Mouse (Mus musculus) thymus, postnatal 36 days (tissue): ENCODE measurements around the gene Isoc2b.
"Not testable (repeated sequence)": the region's sequence is repeated elsewhere in the genome, so short reads cannot be mapped to it uniquely, and the experiment has no call there.

Experiments
- DNase-seq, 2 experiments: peaks; one replicate each; pipeline ENCODE4 v3.0.0; 2022; ENCODE audit warnings: mixed read lengths in 2 of 2

Isoc2b gene

DNA sequence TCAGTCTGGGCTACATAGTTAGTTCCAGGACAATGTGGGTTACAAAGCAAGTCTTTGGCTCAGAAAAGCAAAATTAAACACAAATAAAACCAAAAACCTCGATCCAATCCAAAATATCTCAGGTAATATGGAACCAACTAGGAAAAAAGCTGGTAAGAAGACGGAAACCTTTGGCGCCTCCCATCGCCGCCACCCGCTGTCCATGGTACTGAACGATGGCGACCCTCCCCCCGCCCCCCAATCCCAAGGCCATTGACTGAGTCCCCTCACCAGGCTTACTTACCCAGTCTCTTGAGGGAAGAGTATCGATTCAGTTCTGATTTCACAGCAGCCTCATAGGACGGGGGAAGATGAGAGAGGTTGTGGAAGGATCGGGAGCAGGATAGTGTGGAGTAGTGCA, 39.6 kb downstream of the Isoc2b start:
- DNase-seq = no peak

DNA sequence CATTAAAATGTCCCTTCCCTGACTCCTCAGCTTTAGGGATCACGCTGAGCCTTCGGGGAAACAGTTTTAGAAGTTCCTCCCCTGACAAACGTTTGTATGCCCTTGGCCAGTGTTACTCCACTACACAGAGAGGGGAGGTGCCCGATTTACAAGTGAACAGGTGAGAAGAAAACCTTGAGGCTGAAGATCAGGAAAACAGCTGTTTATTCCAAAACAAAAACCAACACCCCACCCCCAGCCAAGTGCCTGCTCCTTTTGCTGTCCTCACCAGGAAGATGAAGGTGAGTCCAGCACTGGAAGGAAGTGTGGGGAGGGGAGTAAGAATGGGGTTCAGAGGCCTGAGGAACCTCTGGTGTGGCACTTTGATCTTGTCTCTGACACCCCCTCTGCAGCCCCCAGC, 44.7 kb downstream of the Isoc2b start:
- DNase-seq = no peak

DNA sequence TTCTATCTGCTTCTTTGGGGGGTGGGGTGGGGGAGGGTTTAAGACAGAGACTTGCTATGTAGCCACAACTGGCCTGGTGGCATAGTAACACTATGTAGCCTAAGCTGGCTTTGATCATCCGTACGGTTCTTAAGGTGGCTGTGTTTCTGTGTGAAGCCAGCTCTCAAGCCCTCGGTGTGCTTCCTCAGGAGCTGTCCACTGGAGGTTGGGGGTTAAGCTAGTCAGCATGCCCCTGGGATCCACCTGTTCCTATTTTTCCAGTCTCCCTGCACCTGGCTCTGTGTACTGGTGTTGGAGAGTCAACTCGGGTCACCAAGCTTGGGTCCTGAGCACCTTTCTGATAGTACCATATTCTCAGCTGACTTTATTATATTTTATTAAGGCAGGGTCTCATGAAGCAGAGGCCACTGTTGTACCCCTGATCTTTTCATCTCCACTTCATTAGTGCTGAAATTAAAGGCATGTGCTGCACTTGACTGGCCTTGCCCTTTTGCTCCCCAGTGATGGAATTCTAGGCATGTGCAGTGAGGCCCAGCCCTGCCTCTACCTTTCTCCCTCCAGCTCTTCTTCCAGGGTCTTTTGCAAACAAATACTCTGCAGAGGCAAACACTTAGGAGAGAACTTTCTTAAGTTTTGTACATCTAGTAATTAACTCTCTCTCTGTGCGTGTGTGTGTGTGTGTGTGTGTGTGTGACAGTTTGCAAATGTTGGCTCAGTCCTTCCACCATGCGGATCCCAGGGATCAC, 47.7 kb downstream of the Isoc2b start:
- no peak for DNase-seq

DNA sequence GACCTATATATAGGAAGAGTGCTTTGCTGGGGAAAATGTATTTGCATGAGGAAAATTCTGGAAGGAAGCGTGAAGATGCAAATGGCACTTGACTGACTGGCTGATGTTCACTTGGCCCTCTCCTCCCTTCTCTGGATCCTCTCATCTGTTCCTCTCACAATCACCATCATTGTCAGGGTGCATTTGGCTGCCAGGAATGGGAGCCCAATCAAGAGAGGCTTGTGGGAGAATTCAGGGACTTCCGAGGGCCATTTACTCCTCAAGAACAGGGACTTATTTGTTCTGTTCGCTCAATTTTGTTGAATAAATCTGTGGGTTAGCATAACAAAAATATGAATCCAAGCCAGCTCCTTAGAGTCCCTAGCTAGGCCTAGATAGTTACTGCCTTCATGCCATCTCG, 48.4 kb downstream of the Isoc2b start:
- no peak for DNase-seq

DNA sequence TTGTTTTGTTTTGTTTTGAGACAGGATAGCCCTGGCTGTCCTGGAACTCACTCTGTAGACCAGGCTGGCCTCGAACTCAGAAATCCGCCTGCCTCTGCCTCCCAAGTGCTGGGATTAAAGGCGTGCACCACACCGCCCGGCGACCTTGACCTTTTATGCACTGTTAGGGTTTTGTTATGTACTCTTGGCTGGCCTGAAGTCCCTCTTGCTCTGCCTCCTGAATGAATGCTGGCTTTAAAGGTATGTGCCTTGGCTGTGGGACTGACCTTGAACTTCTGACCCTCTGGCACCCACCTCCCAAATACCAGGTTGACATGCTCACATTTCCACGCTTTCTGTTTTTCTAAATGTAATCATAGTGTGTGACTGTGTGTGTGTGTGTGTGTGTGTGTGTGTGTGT, 49.1 kb downstream of the Isoc2b start:
- DNase-seq = not testable (repeated sequence)

DNA sequence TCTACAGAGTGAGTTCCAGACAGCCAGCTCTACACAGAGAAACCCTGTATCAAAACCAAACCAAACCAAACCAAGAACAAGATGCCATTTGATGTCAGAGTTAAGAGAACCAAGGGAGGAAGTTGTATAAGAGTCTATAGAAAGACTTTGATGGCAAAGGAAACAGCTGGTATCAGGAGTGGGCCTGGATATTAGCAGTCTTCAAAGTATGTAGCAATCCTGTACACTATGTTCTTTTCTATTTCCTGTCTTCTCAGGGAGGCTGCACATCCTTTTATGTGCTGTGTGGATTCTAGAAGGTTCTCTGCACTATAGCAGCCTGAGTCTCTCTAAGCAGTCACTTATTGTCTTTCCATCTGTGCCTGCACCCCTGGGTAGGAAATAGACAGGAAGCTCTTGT, 53.5 kb downstream of the Isoc2b start:
- peak; percentile 15 to 19 for DNase-seq

DNA sequence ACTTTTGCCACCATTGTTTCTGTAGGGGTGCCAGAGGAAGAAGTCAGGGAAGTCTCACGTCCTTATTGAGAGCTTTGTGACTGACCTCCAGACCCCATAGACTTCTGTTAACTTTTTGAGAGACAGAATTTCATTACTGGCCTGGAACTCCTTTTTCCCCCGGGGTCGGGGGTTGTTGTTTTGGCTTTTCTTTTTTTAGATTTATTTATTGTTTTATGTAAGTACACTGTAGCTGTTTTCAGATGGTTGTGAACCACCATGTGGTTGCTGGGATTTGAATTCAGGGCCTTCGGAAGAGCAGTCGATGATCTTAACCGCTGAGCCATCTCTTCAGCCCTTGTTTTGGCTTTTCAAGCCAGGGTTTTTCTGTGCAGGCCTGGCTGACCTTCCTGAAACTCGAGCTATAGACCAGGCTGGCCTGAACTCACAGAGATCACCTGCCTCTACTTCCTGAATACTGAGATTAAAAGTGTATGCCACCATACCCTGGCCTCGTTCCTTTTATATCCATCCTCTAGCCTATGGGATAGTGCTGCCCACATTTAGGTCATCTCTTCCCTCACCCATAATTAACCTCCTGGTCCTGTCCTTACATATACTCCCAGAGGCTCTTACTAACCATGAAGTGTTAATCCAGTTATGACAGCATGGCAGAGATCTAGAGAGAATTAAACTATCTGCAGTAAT, 56.8 kb downstream of the Isoc2b start:
- peak in 1 of 2 experiments; percentile 12 for DNase-seq

DNA sequence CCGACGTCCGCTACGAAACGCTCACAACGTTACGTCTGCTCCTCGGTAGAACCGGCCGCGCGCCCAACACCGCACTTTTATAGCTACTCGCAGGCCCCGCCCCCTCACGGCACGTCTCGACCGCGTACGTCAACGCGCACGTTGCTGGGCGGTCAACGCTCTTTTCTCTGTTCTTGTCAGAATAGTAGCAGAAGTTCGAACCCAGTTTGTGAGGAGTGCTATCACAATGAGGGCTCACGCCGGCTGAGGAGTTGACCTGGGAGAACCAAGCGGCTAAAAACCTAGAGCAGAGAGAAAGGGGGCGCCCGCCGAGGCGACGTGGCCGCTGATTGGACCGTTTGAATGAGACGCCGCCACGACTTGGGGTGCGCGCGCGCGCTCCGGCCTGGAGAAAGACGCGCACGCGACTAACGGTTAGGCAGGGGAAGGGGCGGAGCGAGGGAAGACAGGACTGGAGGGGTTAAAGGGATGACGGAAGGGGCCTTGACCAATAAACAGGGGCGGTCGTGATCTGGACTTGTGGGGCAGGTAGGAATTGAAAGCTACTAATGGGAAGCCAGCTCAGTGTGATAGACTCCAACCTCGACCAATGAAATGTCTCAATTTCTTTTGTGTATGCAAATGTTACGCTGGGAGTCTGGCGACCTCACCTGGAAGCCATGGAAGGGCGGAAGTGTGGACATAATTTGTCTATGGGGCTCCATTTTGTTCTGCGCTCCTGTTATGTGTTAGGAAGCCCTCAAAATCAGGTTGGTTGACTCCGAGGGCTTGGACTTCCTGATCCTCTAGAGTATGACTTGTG, 57.6 kb downstream of the Isoc2b start, which contains the start of gene Ube2s:
Gene Ube2s (minus strand): TSS at position 288 of the 802 bp plus-strand sequence.
- peak; percentile 98 to 99 for DNase-seq

DNA sequence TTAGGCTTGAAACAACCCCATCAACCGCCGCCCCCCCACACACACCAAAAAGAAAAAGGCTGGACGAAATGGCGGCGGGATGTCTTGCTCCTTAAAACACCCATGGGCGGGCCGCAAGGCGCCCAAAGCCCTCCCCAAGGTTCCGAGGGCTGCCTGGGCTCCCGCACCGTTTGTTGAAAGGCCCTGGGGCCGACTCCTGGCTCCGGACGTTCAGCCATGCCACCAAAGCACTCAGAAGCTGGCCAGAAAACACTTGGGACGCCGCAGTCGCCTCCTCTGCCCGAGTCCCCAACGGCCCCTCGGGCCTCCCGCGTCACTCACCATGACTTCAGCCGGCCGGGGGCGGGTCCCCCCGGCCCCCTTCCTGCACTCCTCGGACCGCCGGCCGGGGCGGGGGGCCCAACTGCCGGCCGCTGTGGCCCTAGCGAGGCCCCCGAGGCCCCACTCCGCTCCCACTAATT, 58.2 kb downstream of the Isoc2b start:
- no peak for DNase-seq

DNA sequence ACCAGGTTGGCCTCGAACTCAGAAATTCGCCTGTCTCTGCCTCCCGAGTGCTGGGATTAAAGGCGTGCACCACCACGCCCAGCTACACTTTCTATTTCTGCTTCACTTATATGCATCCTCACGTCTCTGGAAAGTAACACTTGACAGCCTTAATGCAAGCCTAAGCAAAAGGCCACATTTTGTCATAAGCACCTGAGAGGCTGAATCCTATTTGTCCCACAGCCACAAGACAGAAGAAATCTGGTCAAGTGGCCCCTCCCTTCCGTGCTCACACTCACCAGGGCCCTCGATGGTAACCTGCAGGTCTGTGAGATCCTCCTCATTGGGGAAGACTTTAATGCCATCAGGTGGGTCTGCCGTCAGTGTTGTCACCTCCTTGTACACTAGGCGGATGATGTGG, 58.9 kb downstream of the Isoc2b start:
- DNase-seq = not testable (repeated sequence)

DNA sequence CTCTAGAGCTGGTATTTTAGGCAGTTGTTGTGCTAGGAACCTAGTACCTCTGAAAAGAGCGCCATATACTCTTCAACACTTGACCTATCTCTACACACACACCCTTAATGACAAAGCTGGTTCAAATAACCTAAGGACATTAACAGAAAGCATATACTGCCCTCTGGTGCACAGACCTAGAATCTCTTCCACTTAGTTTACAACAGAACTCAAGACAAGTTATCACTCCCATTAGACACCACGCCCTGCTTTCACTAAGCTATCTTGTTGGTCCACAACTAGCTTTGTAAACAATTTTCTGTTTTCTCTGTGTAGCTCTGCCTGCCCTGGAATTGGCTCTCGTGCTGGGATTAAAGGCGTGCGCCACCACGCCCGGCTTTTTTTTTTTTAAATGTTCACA, 63.3 kb downstream of the Isoc2b start:
- no peak for DNase-seq

DNA sequence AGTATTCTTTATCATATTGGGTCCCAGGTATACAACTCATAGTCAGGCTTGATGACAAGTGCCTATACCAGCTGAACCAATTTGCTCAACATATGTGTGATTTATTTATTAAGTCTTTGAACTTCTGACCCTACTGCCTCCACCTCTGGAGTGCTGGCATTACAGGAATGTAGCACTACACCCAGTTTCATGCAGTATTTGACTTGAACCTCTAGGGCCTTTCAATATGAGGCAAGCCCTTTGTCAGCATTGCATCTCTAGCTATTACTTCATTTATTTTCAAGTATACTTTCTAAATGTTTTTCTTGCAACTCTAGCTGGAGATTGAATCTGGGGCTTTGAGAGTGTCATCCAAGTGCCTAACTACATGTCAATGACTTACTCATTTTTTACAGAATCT, 67.8 kb downstream of the Isoc2b start:
- DNase-seq = no peak

DNA sequence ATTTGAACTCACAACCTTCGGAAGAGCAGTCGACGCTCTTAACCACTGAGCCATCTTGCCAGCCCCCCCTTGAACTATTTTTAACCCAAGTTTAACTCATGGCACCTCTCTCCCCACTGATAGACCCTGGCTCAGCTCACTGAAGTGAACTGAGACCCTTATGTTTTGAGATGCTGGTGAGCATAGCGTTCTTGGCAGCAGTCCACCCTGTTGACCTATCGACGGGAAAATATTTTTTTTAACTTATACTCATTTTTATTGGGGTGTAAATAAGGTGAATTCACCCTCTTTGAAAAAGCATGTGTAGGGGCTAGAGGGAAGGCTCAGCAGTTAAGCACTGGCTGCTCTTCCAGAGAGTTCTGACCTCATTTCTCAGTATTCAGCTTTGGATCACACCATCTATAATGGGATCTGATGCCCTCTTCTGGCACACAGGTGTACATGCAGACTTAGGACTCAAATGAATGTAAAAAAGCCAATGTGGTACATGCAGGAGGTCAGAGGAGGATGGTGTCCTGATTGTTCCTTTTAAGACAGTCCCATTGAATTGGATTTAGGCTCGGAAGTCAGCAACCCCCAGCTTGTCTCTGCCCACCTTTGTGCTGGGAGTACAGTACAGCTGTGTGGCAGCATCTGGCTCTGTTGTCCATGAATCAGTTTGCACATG, 74.2 kb downstream of the Isoc2b start:
- no peak for DNase-seq
